Mouse (Mus musculus) urinary bladder, adult 18-20 months (tissue): ENCODE measurements at regions not wholly inside any gene's neighbourhood (a gene's known extent, or its start where the extent isn't known, plus 50 kb on each side); places are given as distances from the start of the nearest gene placed in this dataset.

Experiments used
- DNase-seq, 2 experiments: peaks; one replicate each; pipeline ENCODE4 v3.0.0; 2022; ENCODE audit warnings: low spot score in 2 of 2, mixed read lengths in 2 of 2

GRCm38 (mm10) chr3:133834459-133834858 lies 289.5 kb upstream of the Tet2 start:
- DNase-seq = no peak

GRCm38 (mm10) chr3:133846301-133846700 lies 301.4 kb upstream of the Tet2 start:
- DNase-seq = no peak

- DNase-seq = no peak
These were observed 329.4 kb upstream of the Tet2 start for GRCm38 (mm10) chr3:133874383-133874782.

- DNase-seq = peak; percentile 28 to 47
These were observed 331.6 kb upstream of the Tet2 start for GRCm38 (mm10) chr3:133876439-133877072.

GRCm38 (mm10) chr3:133877310-133877709 lies 332.4 kb upstream of the Tet2 start:
- DNase-seq = no peak

- DNase-seq = no peak
These were observed 335.7 kb upstream of the Tet2 start for GRCm38 (mm10) chr3:133880626-133881025.

DNA sequence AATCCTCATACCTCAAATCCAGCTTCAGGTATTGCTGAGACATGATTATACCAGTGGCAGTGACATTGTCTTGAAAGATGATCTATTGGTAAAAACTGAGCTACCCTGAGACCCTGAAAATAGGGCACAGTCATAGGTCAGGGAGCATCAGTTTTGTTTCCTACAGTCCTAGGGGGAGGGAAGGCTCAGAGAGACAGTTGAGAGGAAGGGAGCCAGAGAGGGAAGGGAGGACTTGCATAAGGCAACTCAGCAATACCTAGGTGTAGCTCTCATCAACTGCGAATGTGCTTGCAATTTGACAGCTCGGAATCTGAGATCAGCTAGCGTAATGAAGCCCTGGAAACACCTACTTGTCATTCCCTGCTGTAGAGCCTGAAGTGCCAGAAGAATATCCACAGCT lies 334.4 kb upstream of the Cxxc4 start:
- DNase-seq = no peak

GRCm38 (mm10) chr3:133922200-133922599 lies 314.1 kb upstream of the Cxxc4 start:
- no peak for DNase-seq

DNA sequence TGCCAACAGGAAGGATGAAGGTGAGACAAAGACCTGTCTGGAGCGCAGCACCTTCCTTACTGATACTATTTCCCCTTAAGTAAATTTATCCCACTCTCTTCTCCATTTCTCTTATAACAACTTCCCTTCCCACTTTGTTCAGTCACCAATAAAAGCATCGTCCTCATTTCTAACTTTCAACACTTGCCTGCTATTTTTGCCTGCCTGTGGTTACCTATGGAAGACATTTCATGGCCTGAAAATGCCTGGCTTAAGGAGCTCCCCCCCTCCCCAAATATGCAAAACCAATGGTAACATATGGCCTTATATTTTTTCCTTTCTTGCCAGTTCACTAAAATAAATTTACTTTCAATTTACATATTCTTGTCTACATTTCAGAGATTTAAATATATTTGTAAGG lies 271.0 kb upstream of the Cxxc4 start:
- no peak for DNase-seq

GRCm38 (mm10) chr3:133968176-133968575 lies 268.1 kb upstream of the Cxxc4 start:
- no peak for DNase-seq

GRCm38 (mm10) chr3:133972774-133973173 lies 263.5 kb upstream of the Cxxc4 start:
- no peak for DNase-seq

GRCm38 (mm10) chr3:133987681-133988080 lies 248.6 kb upstream of the Cxxc4 start:
- DNase-seq = no peak

DNA sequence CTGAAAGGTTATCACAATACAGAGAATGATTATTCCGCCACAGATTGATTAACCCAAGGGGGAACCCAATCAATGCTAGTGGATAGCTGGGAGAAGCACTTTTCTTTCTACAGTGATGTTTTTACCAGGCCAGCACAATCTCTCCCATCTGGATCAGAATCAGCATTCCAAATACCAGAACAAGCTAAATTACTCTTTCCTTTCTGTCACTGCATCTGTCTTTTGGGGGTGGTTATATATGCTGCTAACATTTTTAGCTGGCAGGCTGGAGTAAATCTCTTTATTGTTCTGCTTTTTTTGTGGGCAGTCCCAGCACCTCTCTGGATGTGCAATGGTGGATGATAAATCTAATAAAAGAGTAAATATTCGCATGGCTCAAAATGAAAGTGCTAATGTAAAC lies 242.3 kb upstream of the Cxxc4 start:
- DNase-seq = no peak

DNA sequence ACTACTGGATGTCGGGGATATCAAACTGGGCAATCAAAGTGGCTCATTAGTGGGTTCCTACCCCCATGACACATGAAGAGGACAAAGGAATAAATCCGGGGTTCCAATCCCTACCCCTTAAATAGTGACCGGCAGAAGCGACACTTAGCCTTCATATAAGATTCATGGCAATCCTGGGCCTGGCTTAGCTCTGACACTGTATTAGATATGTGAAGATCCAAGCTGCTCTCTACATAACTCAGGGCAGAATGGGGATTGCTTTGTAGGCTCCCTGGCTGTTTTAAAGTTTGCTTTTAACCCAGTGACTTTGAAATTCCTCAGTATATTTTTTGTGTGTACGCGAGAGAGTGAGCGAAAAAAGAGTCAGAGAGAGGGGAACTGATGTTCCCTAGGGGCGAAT lies 236.3 kb upstream of the Cxxc4 start:
- no peak for DNase-seq

GRCm38 (mm10) chr3:134000595-134000994 lies 235.7 kb upstream of the Cxxc4 start:
- DNase-seq = no peak

GRCm38 (mm10) chr3:134014805-134015204 lies 221.5 kb upstream of the Cxxc4 start:
- DNase-seq = no peak

- DNase-seq = no peak
These were observed 220.9 kb upstream of the Cxxc4 start for GRCm38 (mm10) chr3:134015412-134015811.

DNA sequence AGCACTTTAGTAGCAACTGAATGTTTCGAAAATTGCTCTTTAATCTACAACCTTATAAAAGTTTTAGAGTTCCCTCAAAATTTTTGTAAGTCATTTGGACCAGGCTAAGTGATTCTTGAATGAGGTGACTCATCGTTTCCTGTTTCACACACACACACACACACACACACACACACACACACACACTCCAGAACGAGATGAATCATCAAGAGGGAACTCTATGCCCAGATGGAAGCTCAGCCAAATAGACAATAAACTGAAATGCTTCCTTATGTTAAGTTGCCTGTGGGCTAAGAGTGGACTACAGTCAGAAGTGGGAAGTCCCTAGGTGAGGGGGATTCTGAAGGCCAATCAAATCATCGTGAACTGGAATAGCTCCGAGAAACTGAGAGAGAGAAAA lies 202.4 kb upstream of the Cxxc4 start:
- DNase-seq = peak; percentile 18 to 24

GRCm38 (mm10) chr3:134036310-134036934 lies 199.9 kb upstream of the Cxxc4 start:
- DNase-seq = no peak

GRCm38 (mm10) chr3:134050649-134051048 lies 185.6 kb upstream of the Cxxc4 start:
- no peak for DNase-seq

- no peak for DNase-seq
These were observed 153.8 kb upstream of the Cxxc4 start for GRCm38 (mm10) chr3:134082461-134082860.

- peak; percentile 5 to 9 for DNase-seq
These were observed 136.7 kb upstream of the Cxxc4 start for GRCm38 (mm10) chr3:134099471-134100125.

DNA sequence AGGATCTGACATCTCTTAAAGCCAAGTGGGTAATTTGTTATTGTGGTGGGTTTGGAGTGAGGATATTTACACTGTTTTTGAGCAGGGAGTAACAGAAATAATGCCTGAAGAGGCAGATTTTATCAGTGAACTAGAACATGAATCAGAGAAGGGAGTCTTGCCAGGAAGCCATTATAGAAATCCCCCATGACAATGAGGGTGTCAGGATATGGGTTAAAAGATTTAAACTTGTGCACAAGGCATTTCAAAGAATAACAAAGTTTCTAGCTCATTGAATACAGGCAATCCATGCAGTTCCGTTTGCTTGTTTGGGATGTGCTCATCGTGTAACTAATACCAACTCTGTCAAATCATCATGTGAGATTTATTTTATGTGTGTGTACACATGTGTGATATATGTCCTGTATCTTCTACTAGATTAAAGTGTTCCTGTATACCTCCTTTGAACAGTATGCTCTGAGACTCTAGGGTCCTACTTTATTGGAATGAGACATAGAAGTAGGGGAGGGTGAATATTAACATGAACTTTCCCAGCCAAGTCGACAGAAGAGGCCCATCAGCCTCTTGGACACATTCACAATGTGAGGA lies 134.0 kb upstream of the Cxxc4 start:
- no peak for DNase-seq
